Mouse (Mus musculus) left cerebral cortex, adult 11 months (tissue): Measurements from ENCODE around the gene Rgs16.

Source experiments
- DNase-seq: peaks from one replicate; pipeline ENCODE4 v3.0.0; 2022; ENCODE audit warnings: low spot score

Gene Rgs16

GRCm38 (mm10) chr1:153720935-153721334 lies 19.2 kb upstream of the Rgs16 start:
- DNase-seq: no peak

GRCm38 (mm10) chr1:153721565-153722310 lies 18.4 kb upstream of the Rgs16 start:
- DNase-seq: no peak

GRCm38 (mm10) chr1:153723426-153723825 lies 16.7 kb upstream of the Rgs16 start:
- no peak for DNase-seq

GRCm38 (mm10) chr1:153726636-153727035 lies 13.5 kb upstream of the Rgs16 start:
- DNase-seq: no peak

- no peak for DNase-seq
Observed at GRCm38 (mm10) chr1:153729806-153730205, 10.3 kb upstream of the Rgs16 start.

- DNase-seq: no peak
Observed at GRCm38 (mm10) chr1:153730671-153731070, 9.5 kb upstream of the Rgs16 start.

GRCm38 (mm10) chr1:153733181-153733580 lies 7.0 kb upstream of the Rgs16 start:
- DNase-seq: no peak

- no peak for DNase-seq
Observed at GRCm38 (mm10) chr1:153734866-153735265, 5.3 kb upstream of the Rgs16 start.

- DNase-seq: no peak
Observed at GRCm38 (mm10) chr1:153736096-153736495, 4.1 kb upstream of the Rgs16 start.

GRCm38 (mm10) chr1:153737101-153738085 lies 2.8 kb upstream of the Rgs16 start:
- DNase-seq: no peak

- no peak for DNase-seq
Observed at GRCm38 (mm10) chr1:153739437-153740015, 623 bp upstream of the Rgs16 start.

- no peak for DNase-seq
Observed at GRCm38 (mm10) chr1:153740775-153741400, 739 bp downstream of the Rgs16 start.

GRCm38 (mm10) chr1:153741551-153742316 lies 1.6 kb downstream of the Rgs16 start:
- no peak for DNase-seq

- DNase-seq: peak; percentile 60
Observed at GRCm38 (mm10) chr1:153742374-153743155, 2.4 kb downstream of the Rgs16 start.

- DNase-seq: no peak
Observed at GRCm38 (mm10) chr1:153746119-153746670, 6.0 kb downstream of the Rgs16 start.

GRCm38 (mm10) chr1:153746728-153747127 lies 6.6 kb downstream of the Rgs16 start:
- no peak for DNase-seq

GRCm38 (mm10) chr1:153747861-153748530 lies 7.8 kb downstream of the Rgs16 start:
- no peak for DNase-seq

GRCm38 (mm10) chr1:153748549-153748948 lies 8.4 kb downstream of the Rgs16 start:
- no peak for DNase-seq

- DNase-seq: no peak
Observed at GRCm38 (mm10) chr1:153749211-153749801, 9.2 kb downstream of the Rgs16 start, which contains the start of gene Rnasel. TSS of gene Rnasel (plus strand) at chr1:153749426.
